Mouse (Mus musculus): ENCODE results near the gene Zfp579. TPM values are rescaled to one million over a fixed set of nuclear protein-coding genes. Genes with fewer than 3 reads are reported as not detected.

Gene Zfp579
- polyA plus RNA-seq, 1 experiment from 2014 or later, result 61.4 TPM

DNA sequence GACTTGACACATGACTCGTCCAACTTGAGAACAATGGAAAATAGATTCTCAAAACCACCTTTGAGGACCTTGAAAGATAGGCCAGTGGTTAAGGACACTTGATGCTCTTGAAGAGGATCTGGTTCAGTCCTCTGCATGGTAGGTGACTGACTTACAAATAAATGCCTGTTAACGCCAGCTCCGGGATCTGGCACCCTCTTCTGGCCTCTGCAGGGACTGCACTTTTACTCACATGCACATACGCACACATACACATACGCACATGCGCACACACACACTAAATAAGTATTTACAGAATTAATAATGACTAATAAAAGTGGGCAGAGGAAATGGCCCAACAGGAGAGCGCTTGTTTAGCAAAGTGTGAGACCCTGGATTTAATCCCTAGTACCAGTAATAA, 19.1 kb downstream of the Zfp579 start:
- no peaks in the 10 kb centered on the region for H3K9me3 ChIP-seq (replicated peaks)
- no peaks in the 10 kb centered on the region for H3K36me3 ChIP-seq
- no peaks in the 10 kb centered on the region for H3K4me1 ChIP-seq
- ATAC-seq (ENCODE audit: low FRiP score), result no peak
- WGBS, result 92% methylated on average over 7 of the region's 7 CpGs
- no peak overlapping the region for H3K27ac ChIP-seq
- no peak overlapping the region for H3K9ac ChIP-seq
- no peak overlapping the region for H3K4me2 ChIP-seq (replicated peaks)
- H3K27me3 ChIP-seq, result no peaks in the 10 kb centered on the region
- no peak overlapping the region for H3K4me3 ChIP-seq

- H3K36me3 ChIP-seq, result no peaks in the 10 kb centered on the region
- H3K4me2 ChIP-seq (replicated peaks), result no peak overlapping the region
- H3K9me3 ChIP-seq (replicated peaks), result no peaks in the 10 kb centered on the region
- no peaks in the 10 kb centered on the region for H3K27me3 ChIP-seq
- no peak overlapping the region for H3K4me3 ChIP-seq
- H3K9ac ChIP-seq, result no peak overlapping the region
- H3K27ac ChIP-seq, result no peak overlapping the region
- ATAC-seq (ENCODE audit: low FRiP score), result no peak
- H3K4me1 ChIP-seq, result no peaks in the 10 kb centered on the region
- WGBS, result 57% methylated on average over 4 of the region's 4 CpGs
Observed at GRCm38 (mm10) chr7:4975455-4975854, 20.5 kb downstream of the Zfp579 start.

DNA sequence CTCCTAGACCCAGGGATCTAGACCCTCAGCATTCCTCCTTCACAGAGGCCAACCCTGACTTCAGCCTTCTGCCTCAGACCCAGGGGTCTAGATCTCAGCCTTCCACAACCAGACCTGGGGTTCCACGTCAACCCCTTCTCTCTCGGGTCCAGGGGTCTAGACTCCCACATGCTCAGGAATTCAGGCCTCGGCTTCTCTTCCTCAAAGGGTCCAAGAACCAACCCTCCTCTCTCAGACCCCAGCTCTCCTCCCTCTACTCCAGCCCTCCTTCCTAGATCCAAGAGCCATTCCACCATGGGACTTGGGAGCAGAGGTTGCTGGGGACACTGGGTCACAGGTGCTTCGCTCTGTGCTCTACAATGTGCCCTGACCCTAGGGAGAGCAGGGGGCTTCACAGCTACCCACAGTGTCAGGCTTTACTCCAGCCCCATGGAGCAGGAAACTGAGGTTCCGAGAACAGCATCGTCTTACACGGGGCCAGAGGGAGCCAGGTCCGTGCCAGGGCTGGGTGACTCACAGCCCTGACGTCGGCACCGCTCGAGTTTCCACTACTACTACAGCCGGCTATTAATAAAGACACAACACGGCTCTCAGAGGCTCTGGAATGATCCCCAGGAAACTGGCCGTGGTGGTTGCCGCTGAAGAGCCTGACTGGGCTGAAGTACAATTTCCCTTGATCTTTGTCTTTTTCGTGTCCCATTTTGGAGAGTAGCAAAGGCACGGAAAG, 23.5 kb downstream of the Zfp579 start:
- no peaks in the 10 kb centered on the region for H3K27me3 ChIP-seq
- no peak overlapping the region for H3K4me2 ChIP-seq (replicated peaks)
- H3K27ac ChIP-seq, result no peak overlapping the region
- no peaks in the 10 kb centered on the region for H3K36me3 ChIP-seq
- no peaks in the 10 kb centered on the region for H3K4me1 ChIP-seq
- WGBS, result 81% methylated on average over 18 of the region's 18 CpGs
- H3K9me3 ChIP-seq (replicated peaks), result no peaks in the 10 kb centered on the region
- no peak for ATAC-seq (ENCODE audit: low FRiP score)
- H3K9ac ChIP-seq, result peak overlapping the region; percentile 18; the same call in 1 of the 2 replicates
- no peak overlapping the region for H3K4me3 ChIP-seq

DNA sequence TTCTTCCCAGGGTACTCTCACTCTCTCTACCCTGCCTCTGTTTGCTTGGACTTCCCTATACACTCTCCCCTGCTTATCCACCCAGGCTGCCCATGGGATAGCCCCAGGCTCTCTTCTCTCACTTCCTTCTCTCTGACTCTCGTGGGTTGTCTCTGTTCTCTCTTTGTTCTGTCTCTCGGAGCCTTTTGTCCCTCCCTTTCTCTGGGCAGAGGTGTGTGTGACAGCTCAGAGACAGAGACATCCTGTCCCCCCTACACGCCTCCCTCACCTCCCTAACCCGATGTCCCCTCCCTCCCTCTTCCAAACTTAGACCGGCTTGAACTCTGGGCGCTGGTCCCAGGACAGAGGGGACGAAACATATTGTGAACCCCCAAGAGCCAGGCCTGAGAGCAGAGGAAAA, 24.2 kb downstream of the Zfp579 start:
- Histone ChIP-seq H3K4me1 (no peaks in the 10 kb centered on the region), H3K4me3 (no peak overlapping the region), H3K9ac (peak overlapping the region; percentile 18; the same call in 1 of the 2 replicates), H3K27me3 (no peaks in the 10 kb centered on the region), H3K9me3 (replicated peaks) (no peaks in the 10 kb centered on the region), H3K4me2 (replicated peaks) (no peak overlapping the region), H3K27ac (no peak overlapping the region), H3K36me3 (no peaks in the 10 kb centered on the region)
- no peak for ATAC-seq (ENCODE audit: low FRiP score)
- 33% methylated on average over 7 of the region's 7 CpGs for WGBS

GRCm38 (mm10) chr7:4971068-4971467, 24.9 kb downstream of the Zfp579 start, which contains the start of gene Sbk3:
Gene Sbk3 (minus strand): TSS chr7:4971168.
- 36% methylated on average over 6 of the region's 6 CpGs for WGBS
- H3K9me3 ChIP-seq (replicated peaks), result no peaks in the 10 kb centered on the region
- no peak within 1 kb of the TSS for H3K4me2 ChIP-seq (replicated peaks)
- no peak for ATAC-seq (ENCODE audit: low FRiP score)
- no peaks in the 10 kb centered on the region for H3K36me3 ChIP-seq
- H3K27me3 ChIP-seq, result no peaks in the 10 kb centered on the region
- no peak within 1 kb of the TSS for H3K27ac ChIP-seq
- no peak within 1 kb of the TSS for H3K4me3 ChIP-seq
- H3K9ac ChIP-seq, result peak within 1 kb of the TSS; percentile 18
- no peaks in the 10 kb centered on the region for H3K4me1 ChIP-seq

DNA sequence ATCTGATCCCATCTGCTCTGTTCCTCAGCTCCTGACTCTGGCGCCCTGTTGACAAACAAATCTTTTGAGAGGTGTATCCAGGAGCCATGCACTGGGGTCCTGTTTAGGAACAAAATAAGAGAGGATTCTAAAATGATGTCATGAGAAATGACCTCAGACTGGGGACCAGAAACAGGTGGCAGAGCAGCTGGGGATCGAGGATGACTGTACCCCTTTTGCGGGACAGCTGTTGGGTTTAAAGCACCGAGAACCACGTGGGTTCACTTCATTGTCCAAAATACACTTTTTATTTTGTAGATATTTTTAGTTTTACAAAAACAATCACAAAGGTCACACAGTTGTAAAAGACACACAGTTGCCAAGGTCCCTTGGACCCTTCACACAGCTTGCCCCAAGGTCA, 31.0 kb downstream of the Zfp579 start:
- no peak overlapping the region for H3K9ac ChIP-seq
- no peaks in the 10 kb centered on the region for H3K4me1 ChIP-seq
- no peak overlapping the region for H3K27ac ChIP-seq
- H3K27me3 ChIP-seq, result no peaks in the 10 kb centered on the region
- no peaks in the 10 kb centered on the region for H3K36me3 ChIP-seq
- no peak overlapping the region for H3K4me2 ChIP-seq (replicated peaks)
- ATAC-seq (ENCODE audit: low FRiP score), result no peak
- H3K9me3 ChIP-seq (replicated peaks), result no peaks in the 10 kb centered on the region
- 90% methylated on average over 5 of the region's 5 CpGs for WGBS
- no peak overlapping the region for H3K4me3 ChIP-seq

DNA sequence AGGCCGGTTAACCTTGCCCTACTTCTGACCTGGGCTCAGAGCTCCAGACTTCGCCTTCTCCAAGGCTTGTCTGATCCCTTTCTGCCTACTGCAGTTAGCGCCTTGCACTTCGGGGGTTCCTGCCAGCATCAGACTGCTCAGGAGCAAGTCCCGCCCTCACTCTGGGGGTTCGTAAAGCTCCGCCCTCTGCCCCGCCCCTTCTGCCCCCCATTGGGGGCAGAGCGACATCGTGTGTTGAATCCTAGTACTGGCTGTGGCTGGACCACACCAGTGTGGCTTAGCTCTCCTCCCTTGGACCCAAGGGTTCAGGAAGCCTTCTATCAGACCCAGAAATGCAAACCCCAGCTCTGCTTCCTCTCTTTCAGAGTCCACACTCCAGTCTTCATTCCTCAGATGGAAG, 31.7 kb downstream of the Zfp579 start, which contains the start of gene Sbk2:
Gene Sbk2 (minus strand): TSS at position 135 of the 400 bp plus-strand sequence.
- H3K4me1 ChIP-seq, result no peaks in the 10 kb centered on the region
- H3K4me2 ChIP-seq (replicated peaks), result 0 out of 2 replicates have a peak within 1 kb of the TSS, but pooled peaks have one; percentile 16
- H3K27ac ChIP-seq, result no peak within 1 kb of the TSS
- H3K9ac ChIP-seq, result no peak within 1 kb of the TSS
- ATAC-seq (ENCODE audit: low FRiP score), result peak; percentile 61; the same call in 1 of the 2 replicates
- H3K4me3 ChIP-seq, result no peak within 1 kb of the TSS
- no peaks in the 10 kb centered on the region for H3K9me3 ChIP-seq (replicated peaks)
- no peaks in the 10 kb centered on the region for H3K36me3 ChIP-seq
- no peaks in the 10 kb centered on the region for H3K27me3 ChIP-seq
- WGBS, result 3% methylated on average over 10 of the region's 10 CpGs

DNA sequence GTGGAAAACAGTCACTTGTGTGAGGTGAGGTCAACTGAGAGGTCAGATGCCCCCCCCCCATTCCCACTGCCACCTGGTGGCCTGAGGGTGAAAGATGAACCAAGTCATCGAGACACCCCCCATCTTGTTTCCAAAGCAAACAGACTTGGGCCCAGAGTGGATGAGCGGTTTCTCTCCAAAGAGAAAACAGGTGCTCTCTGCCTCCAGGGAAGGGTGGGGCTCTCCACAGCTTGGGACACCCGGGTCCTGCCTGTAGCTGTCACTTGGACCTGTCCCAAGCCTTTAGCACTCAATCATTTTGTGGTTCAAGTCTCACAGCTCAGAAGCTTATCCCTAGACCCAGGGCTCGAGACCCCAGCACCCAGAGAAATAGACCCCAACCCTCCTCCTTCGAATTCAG, 32.4 kb downstream of the Zfp579 start:
- H3K27me3 ChIP-seq, result no peaks in the 10 kb centered on the region
- no peak overlapping the region for H3K27ac ChIP-seq
- no peak for ATAC-seq (ENCODE audit: low FRiP score)
- no peaks in the 10 kb centered on the region for H3K4me1 ChIP-seq
- 65% methylated on average over 5 of the region's 5 CpGs for WGBS
- H3K4me3 ChIP-seq, result no peak overlapping the region
- no peak overlapping the region for H3K9ac ChIP-seq
- H3K36me3 ChIP-seq, result no peaks in the 10 kb centered on the region
- H3K9me3 ChIP-seq (replicated peaks), result no peaks in the 10 kb centered on the region
- H3K4me2 ChIP-seq (replicated peaks), result no peak overlapping the region

DNA sequence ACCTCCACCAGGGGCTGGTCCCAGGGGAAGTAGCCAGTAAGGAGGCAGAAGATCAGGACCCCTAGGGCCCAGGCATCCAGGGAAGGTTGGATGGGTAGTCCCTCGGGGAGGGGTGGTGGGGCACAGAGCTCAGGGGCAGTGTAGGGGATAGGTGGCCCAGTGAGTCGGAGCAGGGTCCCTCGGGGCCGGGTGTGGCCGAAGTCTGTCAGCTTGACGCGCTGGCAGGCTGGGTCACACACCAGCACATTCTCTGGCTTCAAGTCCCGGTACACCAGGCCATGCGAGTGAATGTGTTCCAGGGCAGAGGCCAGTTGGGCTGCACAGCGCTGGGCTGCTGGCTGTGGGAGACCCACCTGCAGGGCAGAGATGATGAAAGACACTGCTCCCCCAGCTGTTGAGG, 38.6 kb downstream of the Zfp579 start:
- no peak overlapping the region for H3K9ac ChIP-seq
- 80% methylated on average over 7 of the region's 10 CpGs for WGBS

GRCm38 (mm10) chr7:4953815-4954445, 42.0 kb downstream of the Zfp579 start:
- Histone ChIP-seq H3K4me1 (no peaks in the 10 kb centered on the region), H3K27ac (no peak overlapping the region), H3K4me2 (replicated peaks) (no peak overlapping the region), H3K9ac (no peak overlapping the region), H3K4me3 (no peak overlapping the region), H3K27me3 (peaks cover 8% of the 10 kb centered on the region; the same call in 1 of the 2 replicates), H3K9me3 (replicated peaks) (0 out of 2 replicates have a peak, but pooled peaks cover 2% of the 10 kb centered on the region), H3K36me3 (no peaks in the 10 kb centered on the region)
- no peak for ATAC-seq (ENCODE audit: low FRiP score)
- WGBS, result 35% methylated on average over 10 of the region's 10 CpGs

More for the DNA sequence above, 38.6 kb downstream of the Zfp579 start:
- Histone ChIP-seq H3K27ac (no peak overlapping the region), H3K4me1 (no peaks in the 10 kb centered on the region), H3K9me3 (replicated peaks) (0 out of 2 replicates have a peak, but pooled peaks cover 2% of the 10 kb centered on the region), H3K4me3 (no peak overlapping the region), H3K27me3 (peaks cover 5% of the 10 kb centered on the region; the same call in 1 of the 2 replicates), H3K4me2 (replicated peaks) (no peak overlapping the region), H3K36me3 (no peaks in the 10 kb centered on the region)
- ATAC-seq (ENCODE audit: low FRiP score), result no peak

- WGBS, result 87% methylated on average over 19 of the region's 19 CpGs
- no peak for ATAC-seq (ENCODE audit: low FRiP score)
- H3K27me3 ChIP-seq, result peaks cover 8% of the 10 kb centered on the region; the same call in 1 of the 2 replicates
- H3K9ac ChIP-seq, result no peak overlapping the region
- 0 out of 2 replicates have a peak, but pooled peaks cover 2% of the 10 kb centered on the region for H3K9me3 ChIP-seq (replicated peaks)
- no peak overlapping the region for H3K4me3 ChIP-seq
- no peak overlapping the region for H3K4me2 ChIP-seq (replicated peaks)
- no peaks in the 10 kb centered on the region for H3K36me3 ChIP-seq
- no peak overlapping the region for H3K27ac ChIP-seq
- no peaks in the 10 kb centered on the region for H3K4me1 ChIP-seq
Observed at GRCm38 (mm10) chr7:4950561-4951342, 45.2 kb downstream of the Zfp579 start.

GRCm38 (mm10) chr7:4948386-4948785, 47.6 kb downstream of the Zfp579 start:
- peaks cover 3% of the 10 kb centered on the region; the same call in 1 of the 2 replicates for H3K4me1 ChIP-seq
- WGBS, result 64% methylated on average over 6 of the region's 6 CpGs
- H3K27me3 ChIP-seq, result 0 out of 2 replicates have a peak, but pooled peaks cover 2% of the 10 kb centered on the region
- no peaks in the 10 kb centered on the region for H3K9me3 ChIP-seq (replicated peaks)
- no peaks in the 10 kb centered on the region for H3K36me3 ChIP-seq
- no peak overlapping the region for H3K9ac ChIP-seq
- no peak overlapping the region for H3K4me3 ChIP-seq
- no peak overlapping the region for H3K4me2 ChIP-seq (replicated peaks)
- no peak for ATAC-seq (ENCODE audit: low FRiP score)
- H3K27ac ChIP-seq, result no peak overlapping the region
